Mouse (Mus musculus): ENCODE data around the gene Tbxas1. TPM values are rescaled to one million over a fixed set of nuclear protein-coding genes. Genes with fewer than 3 reads are reported as not detected.
A peak's percentile ranks its signal among the peaks of the same experiment; 100 is the strongest.

Gene Tbxas1
- polyA plus RNA-seq, 1 experiment from 2014 or later, result 1.0 TPM

DNA sequence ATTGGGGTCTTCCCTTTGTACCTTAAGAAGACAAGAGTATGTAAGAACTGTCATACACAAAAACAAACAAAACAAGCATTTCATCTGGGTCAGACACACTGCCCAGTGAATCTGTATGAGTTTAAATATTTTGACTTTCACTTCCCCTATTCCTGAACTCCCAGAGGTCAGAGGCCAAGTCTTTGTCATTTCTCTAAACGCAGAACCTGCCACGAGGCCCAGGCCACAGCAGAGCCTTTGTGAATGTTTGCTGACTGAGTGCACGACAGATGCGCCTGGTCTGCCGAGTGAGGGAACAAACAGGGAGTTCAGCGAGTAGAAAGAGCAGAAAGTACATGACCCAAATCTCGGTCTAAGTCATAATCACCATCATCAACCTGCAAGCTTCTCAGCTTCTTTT is 4.2 kb upstream of the Tbxas1 start:
- Histone ChIP-seq H3K36me3 (replicated peaks; ENCODE audit: control insufficient read depth, insufficient read depth, low read depth, low read length) (no peaks in the 10 kb centered on the region), H3K4me1 (ENCODE audit: control insufficient read depth, insufficient read depth, low read length) (no peaks in the 10 kb centered on the region), H3K9ac (replicated peaks; ENCODE audit: low read length) (no peak overlapping the region), H3K9me3 (replicated peaks; ENCODE audit: control insufficient read depth, low read length) (no peaks in the 10 kb centered on the region), H3K27ac (replicated peaks; ENCODE audit: low read depth, low read length) (no peak overlapping the region), H3K27me3 (ENCODE audit: control insufficient read depth, insufficient read depth, low read length) (no peaks in the 10 kb centered on the region), H3K4me3 (ENCODE audit: low read depth, low read length) (no peak overlapping the region), H3K4me2 (ENCODE audit: low read depth, low read length) (no peak overlapping the region)
- ATAC-seq (replicated peaks; ENCODE audit: insufficient number of reproducible peaks, low FRiP score, low TSS enrichment, low read depth) (no peak), DNase-seq (ENCODE audit: low spot score) (no peak)
- 18% methylated on average over 7 of the region's 7 CpGs for WGBS

GRCm38 (mm10) chr6:38873316-38873715 is 1.9 kb upstream of the Tbxas1 start:
- ATAC-seq (replicated peaks; ENCODE audit: insufficient number of reproducible peaks, low FRiP score, low TSS enrichment, low read depth) (no peak), DNase-seq (ENCODE audit: low spot score) (no peak)
- Histone ChIP-seq H3K4me3 (ENCODE audit: low read depth, low read length) (no peak overlapping the region; the same call in 1 of the 2 replicates), H3K27me3 (ENCODE audit: control insufficient read depth, insufficient read depth, low read length) (no peaks in the 10 kb centered on the region), H3K27ac (replicated peaks; ENCODE audit: low read depth, low read length) (no peak overlapping the region), H3K9me3 (replicated peaks; ENCODE audit: control insufficient read depth, low read length) (no peaks in the 10 kb centered on the region), H3K4me2 (ENCODE audit: low read depth, low read length) (peak overlapping the region; percentile 43; the same call in 1 of the 2 replicates), H3K4me1 (ENCODE audit: control insufficient read depth, insufficient read depth, low read length) (no peaks in the 10 kb centered on the region), H3K9ac (replicated peaks; ENCODE audit: low read length) (no peak overlapping the region), H3K36me3 (replicated peaks; ENCODE audit: control insufficient read depth, insufficient read depth, low read depth, low read length) (no peaks in the 10 kb centered on the region)
- WGBS, result 80% methylated on average over 1 of the region's 1 CpGs

DNA sequence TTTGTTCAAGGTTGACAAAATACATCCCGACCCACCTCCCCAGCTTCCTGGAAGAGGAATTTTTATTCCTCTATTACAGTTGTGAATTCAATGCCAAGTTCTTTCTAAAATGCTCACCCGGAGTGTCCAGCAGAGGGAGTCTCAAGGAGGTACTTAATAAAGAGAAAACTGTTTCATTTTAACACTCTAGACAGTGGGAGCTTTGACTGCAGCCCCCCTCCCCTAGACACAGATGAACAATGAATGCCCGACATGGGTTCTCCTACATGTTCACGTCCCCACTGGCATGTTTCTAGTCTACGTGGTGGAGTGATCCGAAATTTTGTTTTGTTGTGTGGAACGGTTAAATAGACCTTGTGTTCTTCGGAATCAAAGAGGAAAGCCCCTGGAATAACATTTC is 1.2 kb upstream of the Tbxas1 start:
- H3K9ac ChIP-seq (replicated peaks; ENCODE audit: low read length), result peak overlapping the region; percentile 45; the same call in 1 of the 2 replicates
- no peaks in the 10 kb centered on the region for H3K36me3 ChIP-seq (replicated peaks; ENCODE audit: control insufficient read depth, insufficient read depth, low read depth, low read length)
- no peaks in the 10 kb centered on the region for H3K9me3 ChIP-seq (replicated peaks; ENCODE audit: control insufficient read depth, low read length)
- peak overlapping the region; percentile 43 for H3K4me2 ChIP-seq (ENCODE audit: low read depth, low read length)
- DNase-seq (ENCODE audit: low spot score) (peak; percentile 85), ATAC-seq (replicated peaks; ENCODE audit: insufficient number of reproducible peaks, low FRiP score, low TSS enrichment, low read depth) (no peak)
- 14% methylated on average over 8 of the region's 8 CpGs for WGBS
- H3K27ac ChIP-seq (replicated peaks; ENCODE audit: low read depth, low read length), result 0 out of 2 replicates have a peak overlapping the region, but pooled peaks have one; percentile 28
- H3K27me3 ChIP-seq (ENCODE audit: control insufficient read depth, insufficient read depth, low read length), result no peaks in the 10 kb centered on the region
- H3K4me3 ChIP-seq (ENCODE audit: low read depth, low read length), result peak overlapping the region; percentile 100
- H3K4me1 ChIP-seq (ENCODE audit: control insufficient read depth, insufficient read depth, low read length), result no peaks in the 10 kb centered on the region

DNA sequence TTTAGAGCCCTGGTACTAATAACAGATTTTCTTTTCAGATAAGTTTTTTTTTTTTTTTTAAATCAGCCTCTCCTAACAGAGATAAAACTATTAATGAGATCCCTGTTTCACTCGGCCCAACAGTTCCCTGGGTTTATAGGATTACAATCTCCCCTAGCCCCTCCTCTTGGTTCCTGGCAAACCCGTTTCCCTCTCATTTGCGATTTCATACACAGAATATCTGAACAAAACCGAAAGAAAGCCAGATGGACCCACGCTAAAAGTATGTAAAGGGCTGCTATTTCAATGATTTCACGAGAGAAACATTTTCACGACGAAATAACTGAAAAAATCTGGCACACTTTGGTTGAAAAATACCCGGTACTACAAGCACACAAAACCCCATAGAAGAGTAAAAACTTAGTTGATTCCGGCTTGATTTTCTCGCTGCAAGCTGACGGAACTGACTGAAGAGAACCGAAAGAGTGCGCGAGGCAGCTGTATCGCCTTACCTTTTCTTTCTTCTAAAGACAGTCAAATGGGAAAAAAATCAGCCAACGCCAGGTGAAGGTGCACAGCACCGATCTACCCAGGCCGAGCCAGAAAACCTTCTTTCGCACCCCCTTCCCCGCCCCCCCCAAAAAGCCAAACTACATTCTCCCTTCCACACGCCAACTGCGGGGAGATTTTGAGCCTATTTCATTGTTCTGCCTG is 493 bp upstream of the Tbxas1 start:
- Histone ChIP-seq H3K27me3 (ENCODE audit: control insufficient read depth, insufficient read depth, low read length) (no peaks in the 10 kb centered on the region), H3K9ac (replicated peaks; ENCODE audit: low read length) (peak overlapping the region; percentile 100), H3K9me3 (replicated peaks; ENCODE audit: control insufficient read depth, low read length) (no peaks in the 10 kb centered on the region), H3K4me3 (ENCODE audit: low read depth, low read length) (peak overlapping the region; percentile 100), H3K4me1 (ENCODE audit: control insufficient read depth, insufficient read depth, low read length) (no peaks in the 10 kb centered on the region), H3K4me2 (ENCODE audit: low read depth, low read length) (peak overlapping the region; percentile 43), H3K36me3 (replicated peaks; ENCODE audit: control insufficient read depth, insufficient read depth, low read depth, low read length) (no peaks in the 10 kb centered on the region), H3K27ac (replicated peaks; ENCODE audit: low read depth, low read length) (peak overlapping the region; percentile 89)
- ATAC-seq (replicated peaks; ENCODE audit: insufficient number of reproducible peaks, low FRiP score, low TSS enrichment, low read depth), result no peak
- peak; percentile 64 for DNase-seq (ENCODE audit: low spot score)
- under 1% methylated on average over 23 of the region's 23 CpGs for WGBS

DNA sequence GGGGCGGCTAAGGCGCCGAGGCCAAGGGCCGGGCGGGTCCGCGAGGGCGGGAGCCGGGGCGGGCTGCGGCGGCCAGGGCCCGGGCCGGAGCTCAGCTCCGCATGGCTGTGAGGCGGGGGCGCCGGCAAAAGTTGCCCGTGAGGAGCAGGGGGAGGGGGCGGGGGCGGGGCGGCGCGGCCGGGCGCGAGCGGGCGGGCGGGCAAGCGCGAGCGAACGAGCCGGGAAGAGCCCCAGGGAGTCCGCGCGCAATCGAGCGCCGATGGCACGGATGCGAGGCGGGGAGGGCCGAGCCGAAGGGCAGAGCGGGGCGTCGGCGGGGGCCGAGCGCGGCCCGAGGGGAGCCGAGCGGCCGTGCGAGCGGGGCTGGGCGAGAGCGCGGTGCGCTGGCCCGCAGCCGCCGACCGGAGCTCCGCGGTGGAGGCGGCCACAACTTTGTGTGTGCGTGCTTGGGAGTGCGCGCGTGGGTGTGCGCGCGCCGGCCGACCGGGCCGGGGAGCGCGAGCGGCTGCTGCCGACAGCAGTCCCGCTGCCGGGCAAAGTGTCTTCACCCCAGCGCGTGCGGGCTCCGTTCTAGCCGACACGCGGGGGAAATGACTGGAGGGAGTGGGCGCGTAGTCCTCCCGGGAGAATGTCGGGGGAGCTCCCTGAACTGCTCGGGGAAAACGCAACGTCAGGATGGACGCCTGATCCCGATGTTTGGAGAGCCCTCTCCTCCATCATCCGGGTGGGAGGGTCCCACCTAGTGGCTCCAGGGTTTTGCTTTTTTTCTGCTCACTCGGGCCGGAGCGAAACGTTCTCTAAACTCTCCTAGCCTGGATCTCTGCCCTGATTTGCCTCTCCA is 1.1 kb downstream of the Tbxas1 start, which contains the start of gene Hipk2:
Gene Hipk2 (minus strand): TSS at position 95 of the 841 bp plus-strand sequence.
- peak within 1 kb of the TSS; percentile 100 for H3K4me3 ChIP-seq (ENCODE audit: low read depth, low read length)
- H3K9ac ChIP-seq (replicated peaks; ENCODE audit: low read length), result peak within 1 kb of the TSS; percentile 100
- ATAC-seq (replicated peaks; ENCODE audit: insufficient number of reproducible peaks, low FRiP score, low TSS enrichment, low read depth), result peak; percentile 90
- peak within 1 kb of the TSS; percentile 89 for H3K27ac ChIP-seq (replicated peaks; ENCODE audit: low read depth, low read length)
- H3K4me1 ChIP-seq (ENCODE audit: control insufficient read depth, insufficient read depth, low read length), result no peaks in the 10 kb centered on the region
- no peaks in the 10 kb centered on the region for H3K9me3 ChIP-seq (replicated peaks; ENCODE audit: control insufficient read depth, low read length)
- DNase-seq (ENCODE audit: low spot score), result peak; percentile 94
- H3K4me2 ChIP-seq (ENCODE audit: low read depth, low read length), result peak within 1 kb of the TSS; percentile 43
- no peaks in the 10 kb centered on the region for H3K27me3 ChIP-seq (ENCODE audit: control insufficient read depth, insufficient read depth, low read length)
- no peaks in the 10 kb centered on the region for H3K36me3 ChIP-seq (replicated peaks; ENCODE audit: control insufficient read depth, insufficient read depth, low read depth, low read length)
- under 1% methylated on average over 98 of the region's 108 CpGs for WGBS

DNA sequence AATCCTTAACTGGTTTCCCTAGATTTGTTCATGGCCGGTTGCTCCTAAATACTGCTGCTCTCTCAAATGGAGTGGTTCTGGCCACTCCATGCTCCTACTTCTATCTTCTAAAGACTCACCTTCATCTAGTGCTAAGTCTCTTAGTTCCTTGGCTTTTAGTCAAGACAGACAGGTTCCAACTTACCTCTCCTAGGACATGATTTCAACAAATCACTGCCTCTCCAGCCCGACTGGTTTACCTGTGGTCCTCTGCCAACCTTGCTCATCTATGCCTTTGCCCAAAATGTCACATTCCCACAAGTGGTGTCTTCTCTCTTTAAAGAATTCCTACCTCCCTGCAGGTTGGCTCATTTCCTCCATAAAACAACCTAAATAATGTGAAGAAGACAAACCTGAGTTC is 2.5 kb downstream of the Tbxas1 start:
- Histone ChIP-seq H3K4me1 (ENCODE audit: control insufficient read depth, insufficient read depth, low read length) (no peaks in the 10 kb centered on the region), H3K9me3 (replicated peaks; ENCODE audit: control insufficient read depth, low read length) (no peaks in the 10 kb centered on the region), H3K9ac (replicated peaks; ENCODE audit: low read length) (no peak overlapping the region), H3K27me3 (ENCODE audit: control insufficient read depth, insufficient read depth, low read length) (no peaks in the 10 kb centered on the region), H3K4me3 (ENCODE audit: low read depth, low read length) (no peak overlapping the region), H3K4me2 (ENCODE audit: low read depth, low read length) (no peak overlapping the region), H3K27ac (replicated peaks; ENCODE audit: low read depth, low read length) (no peak overlapping the region), H3K36me3 (replicated peaks; ENCODE audit: control insufficient read depth, insufficient read depth, low read depth, low read length) (no peaks in the 10 kb centered on the region)
- ATAC-seq (replicated peaks; ENCODE audit: insufficient number of reproducible peaks, low FRiP score, low TSS enrichment, low read depth), result no peak
- 89% methylated on average over 2 of the region's 2 CpGs for WGBS
- no peak for DNase-seq (ENCODE audit: low spot score)

DNA sequence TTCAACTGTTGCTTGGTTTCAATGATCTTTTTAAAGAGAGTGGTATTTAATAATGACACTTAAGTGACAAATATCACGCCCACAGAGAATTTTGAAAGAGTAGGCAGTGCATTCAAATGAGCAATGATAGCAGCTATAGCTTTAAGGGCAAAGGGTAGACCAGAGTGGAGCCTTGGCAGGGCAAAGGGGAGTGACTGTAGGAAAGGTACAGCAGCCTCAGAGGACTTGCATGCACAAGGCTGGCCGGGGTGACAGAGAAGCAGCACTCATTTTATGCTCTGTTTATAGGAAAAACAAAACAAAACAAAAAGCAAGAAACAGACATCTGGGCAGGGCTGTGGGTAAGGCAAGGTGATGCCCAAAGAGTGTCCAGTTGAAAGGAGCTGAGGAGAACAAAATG is 6.3 kb downstream of the Tbxas1 start:
- Histone ChIP-seq H3K4me3 (ENCODE audit: low read depth, low read length) (no peak overlapping the region), H3K4me2 (ENCODE audit: low read depth, low read length) (no peak overlapping the region), H3K27me3 (ENCODE audit: control insufficient read depth, insufficient read depth, low read length) (no peaks in the 10 kb centered on the region), H3K36me3 (replicated peaks; ENCODE audit: control insufficient read depth, insufficient read depth, low read depth, low read length) (no peaks in the 10 kb centered on the region), H3K4me1 (ENCODE audit: control insufficient read depth, insufficient read depth, low read length) (no peaks in the 10 kb centered on the region), H3K9me3 (replicated peaks; ENCODE audit: control insufficient read depth, low read length) (no peaks in the 10 kb centered on the region), H3K27ac (replicated peaks; ENCODE audit: low read depth, low read length) (no peak overlapping the region), H3K9ac (replicated peaks; ENCODE audit: low read length) (no peak overlapping the region)
- ATAC-seq (replicated peaks; ENCODE audit: insufficient number of reproducible peaks, low FRiP score, low TSS enrichment, low read depth) (no peak), DNase-seq (ENCODE audit: low spot score) (no peak)
- WGBS, result 70% methylated on average over 2 of the region's 2 CpGs

- no peak overlapping the region for H3K27ac ChIP-seq (replicated peaks; ENCODE audit: low read depth, low read length)
- no peak for ATAC-seq (replicated peaks; ENCODE audit: insufficient number of reproducible peaks, low FRiP score, low TSS enrichment, low read depth)
- H3K4me3 ChIP-seq (ENCODE audit: low read depth, low read length), result no peak overlapping the region
Observed at GRCm38 (mm10) chr6:38881975-38882374, 6.8 kb downstream of the Tbxas1 start.

More at GRCm38 (mm10) chr6:38881975-38882374, 6.8 kb downstream of the Tbxas1 start:
- Histone ChIP-seq H3K4me2 (ENCODE audit: low read depth, low read length) (no peak overlapping the region), H3K4me1 (ENCODE audit: control insufficient read depth, insufficient read depth, low read length) (no peaks in the 10 kb centered on the region), H3K27me3 (ENCODE audit: control insufficient read depth, insufficient read depth, low read length) (no peaks in the 10 kb centered on the region), H3K9me3 (replicated peaks; ENCODE audit: control insufficient read depth, low read length) (no peaks in the 10 kb centered on the region), H3K9ac (replicated peaks; ENCODE audit: low read length) (no peak overlapping the region), H3K36me3 (replicated peaks; ENCODE audit: control insufficient read depth, insufficient read depth, low read depth, low read length) (no peaks in the 10 kb centered on the region)
- 60% methylated on average over 6 of the region's 6 CpGs for WGBS
- DNase-seq (ENCODE audit: low spot score), result no peak

All from embryonic facial prominence, embryonic 11.5 days (tissue).